Mouse (Mus musculus): Measurements from ENCODE around the gene Sparcl1. TPM values are rescaled to one million over a fixed set of nuclear protein-coding genes. Genes with fewer than 3 reads are reported as not detected.

Sparcl1 gene
- polyA plus RNA-seq, 1 experiment from 2014 or later: 3.0 TPM

GRCm38 (mm10) chr5:104108879-104109369 is 4.6 kb downstream of the Sparcl1 start:
- Histone ChIP-seq H3K9ac (no peak overlapping the region), H3K27ac (no peak overlapping the region), H3K36me3 (no peaks in the 10 kb centered on the region), H3K27me3 (replicated peaks) (no peaks in the 10 kb centered on the region), H3K4me2 (peak overlapping the region; percentile 14), H3K4me1 (peaks cover 3% of the 10 kb centered on the region; the same call in 1 of the 2 replicates), H3K9me3 (replicated peaks) (no peaks in the 10 kb centered on the region), H3K4me3 (no peak overlapping the region)
- 21% methylated on average over 18 of the region's 18 CpGs for WGBS (ENCODE audit: insufficient replicate concordance)
- no peak for ATAC-seq

GRCm38 (mm10) chr5:104108127-104108875 is 5.2 kb downstream of the Sparcl1 start:
- ATAC-seq: no peak
- H3K27me3 ChIP-seq (replicated peaks): no peaks in the 10 kb centered on the region
- no peaks in the 10 kb centered on the region for H3K36me3 ChIP-seq
- no peak overlapping the region for H3K27ac ChIP-seq
- no peak overlapping the region for H3K9ac ChIP-seq
- 56% methylated on average over 11 of the region's 11 CpGs for WGBS (ENCODE audit: insufficient replicate concordance)
- H3K9me3 ChIP-seq (replicated peaks): no peaks in the 10 kb centered on the region
- H3K4me2 ChIP-seq: peak overlapping the region; percentile 14
- H3K4me3 ChIP-seq: no peak overlapping the region
- peaks cover 3% of the 10 kb centered on the region; the same call in 1 of the 2 replicates for H3K4me1 ChIP-seq

- no peak for ATAC-seq
- Histone ChIP-seq H3K36me3 (no peaks in the 10 kb centered on the region), H3K27ac (no peak overlapping the region), H3K4me1 (peaks cover 8% of the 10 kb centered on the region; the same call in 1 of the 2 replicates), H3K27me3 (replicated peaks) (no peaks in the 10 kb centered on the region), H3K4me2 (no peak overlapping the region), H3K9ac (no peak overlapping the region), H3K4me3 (no peak overlapping the region), H3K9me3 (replicated peaks) (no peaks in the 10 kb centered on the region)
- WGBS (ENCODE audit: insufficient replicate concordance): 55% methylated on average over 2 of the region's 2 CpGs
These were observed 9.4 kb downstream of the Sparcl1 start for GRCm38 (mm10) chr5:104104111-104104510.

GRCm38 (mm10) chr5:104103171-104103570 is 10.4 kb downstream of the Sparcl1 start:
- no peaks in the 10 kb centered on the region for H3K9me3 ChIP-seq (replicated peaks)
- WGBS (ENCODE audit: insufficient replicate concordance): 46% methylated on average over 4 of the region's 4 CpGs
- no peak overlapping the region for H3K27ac ChIP-seq

GRCm38 (mm10) chr5:104101678-104102531 is 11.6 kb downstream of the Sparcl1 start:
- no peak for ATAC-seq
- Histone ChIP-seq H3K9me3 (replicated peaks) (no peaks in the 10 kb centered on the region), H3K9ac (no peak overlapping the region), H3K36me3 (no peaks in the 10 kb centered on the region), H3K4me1 (peaks cover 8% of the 10 kb centered on the region; the same call in 1 of the 2 replicates), H3K27ac (no peak overlapping the region), H3K27me3 (replicated peaks) (no peaks in the 10 kb centered on the region), H3K4me3 (no peak overlapping the region), H3K4me2 (no peak overlapping the region)
- 29% methylated on average over 10 of the region's 10 CpGs for WGBS (ENCODE audit: insufficient replicate concordance)

More at GRCm38 (mm10) chr5:104103171-104103570, 10.4 kb downstream of the Sparcl1 start:
- Histone ChIP-seq H3K36me3 (no peaks in the 10 kb centered on the region), H3K4me3 (no peak overlapping the region), H3K4me2 (no peak overlapping the region), H3K27me3 (replicated peaks) (no peaks in the 10 kb centered on the region), H3K4me1 (peaks cover 8% of the 10 kb centered on the region; the same call in 1 of the 2 replicates), H3K9ac (no peak overlapping the region)
- no peak for ATAC-seq

GRCm38 (mm10) chr5:104096078-104096938 is 17.2 kb downstream of the Sparcl1 start:
- Histone ChIP-seq H3K4me1 (no peaks in the 10 kb centered on the region), H3K4me2 (no peak overlapping the region), H3K4me3 (no peak overlapping the region), H3K9me3 (replicated peaks) (no peaks in the 10 kb centered on the region), H3K27ac (no peak overlapping the region), H3K9ac (no peak overlapping the region), H3K36me3 (no peaks in the 10 kb centered on the region), H3K27me3 (replicated peaks) (no peaks in the 10 kb centered on the region)
- 65% methylated on average over 16 of the region's 16 CpGs for WGBS (ENCODE audit: insufficient replicate concordance)
- no peak for ATAC-seq

GRCm38 (mm10) chr5:104095416-104096077 is 18.0 kb downstream of the Sparcl1 start:
- ATAC-seq: no peak

GRCm38 (mm10) chr5:104089751-104090150 is 23.8 kb downstream of the Sparcl1 start:
- Histone ChIP-seq H3K4me3 (no peak overlapping the region), H3K36me3 (no peaks in the 10 kb centered on the region), H3K9ac (no peak overlapping the region), H3K4me2 (no peak overlapping the region), H3K27ac (no peak overlapping the region), H3K27me3 (replicated peaks) (no peaks in the 10 kb centered on the region), H3K9me3 (replicated peaks) (no peaks in the 10 kb centered on the region), H3K4me1 (no peaks in the 10 kb centered on the region)
- ATAC-seq: no peak
- WGBS (ENCODE audit: insufficient replicate concordance): 63% methylated on average over 2 of the region's 2 CpGs

More at GRCm38 (mm10) chr5:104095416-104096077, 18.0 kb downstream of the Sparcl1 start:
- H3K9me3 ChIP-seq (replicated peaks): no peaks in the 10 kb centered on the region
- no peaks in the 10 kb centered on the region for H3K4me1 ChIP-seq
- no peak overlapping the region for H3K27ac ChIP-seq
- no peaks in the 10 kb centered on the region for H3K27me3 ChIP-seq (replicated peaks)
- no peak overlapping the region for H3K9ac ChIP-seq
- H3K4me2 ChIP-seq: no peak overlapping the region
- WGBS (ENCODE audit: insufficient replicate concordance): 61% methylated on average over 11 of the region's 11 CpGs
- no peak overlapping the region for H3K4me3 ChIP-seq
- no peaks in the 10 kb centered on the region for H3K36me3 ChIP-seq

- no peak overlapping the region for H3K27ac ChIP-seq
- H3K36me3 ChIP-seq: no peaks in the 10 kb centered on the region
- no peak overlapping the region for H3K4me2 ChIP-seq
- H3K27me3 ChIP-seq (replicated peaks): no peaks in the 10 kb centered on the region
- no peaks in the 10 kb centered on the region for H3K4me1 ChIP-seq
- WGBS (ENCODE audit: insufficient replicate concordance): 80% methylated on average over 9 of the region's 9 CpGs
- no peak for ATAC-seq
- no peak overlapping the region for H3K9ac ChIP-seq
- H3K9me3 ChIP-seq (replicated peaks): no peaks in the 10 kb centered on the region
- H3K4me3 ChIP-seq: no peak overlapping the region
These were observed 28.2 kb downstream of the Sparcl1 start for GRCm38 (mm10) chr5:104085366-104085765.

- Histone ChIP-seq H3K27ac (no peak overlapping the region), H3K4me3 (no peak overlapping the region), H3K4me1 (no peaks in the 10 kb centered on the region), H3K9ac (no peak overlapping the region), H3K9me3 (replicated peaks) (no peaks in the 10 kb centered on the region), H3K36me3 (no peaks in the 10 kb centered on the region), H3K27me3 (replicated peaks) (peaks cover 16% of the 10 kb centered on the region), H3K4me2 (no peak overlapping the region)
- WGBS (ENCODE audit: insufficient replicate concordance): 60% methylated on average over 6 of the region's 6 CpGs
- ATAC-seq: no peak
These were observed 32.8 kb downstream of the Sparcl1 start for GRCm38 (mm10) chr5:104080736-104081135.

- no peak for ATAC-seq
These were observed 36.0 kb downstream of the Sparcl1 start, which contains the start of gene Gm17660 for GRCm38 (mm10) chr5:104077508-104077907. Gene Gm17660 (minus strand): TSS chr5:104077608.

More at GRCm38 (mm10) chr5:104077508-104077907, 36.0 kb downstream of the Sparcl1 start, which contains the start of gene Gm17660:
- Histone ChIP-seq H3K4me2 (no peak within 1 kb of the TSS), H3K9me3 (replicated peaks) (no peaks in the 10 kb centered on the region), H3K9ac (no peak within 1 kb of the TSS), H3K4me1 (peaks cover 3% of the 10 kb centered on the region; the same call in 1 of the 2 replicates), H3K27me3 (replicated peaks) (peaks cover 29% of the 10 kb centered on the region), H3K4me3 (no peak within 1 kb of the TSS), H3K27ac (no peak within 1 kb of the TSS), H3K36me3 (no peaks in the 10 kb centered on the region)
- 78% methylated on average over 7 of the region's 7 CpGs for WGBS (ENCODE audit: insufficient replicate concordance)
